Mouse (Mus musculus) right cerebral cortex, adult 2 months (tissue): ENCODE data around the gene Fzd4.

ENCODE experiments used
- DNase-seq, 2 experiments: peaks; one replicate each; pipeline ENCODE4 v3.0.0; 2021 to 2022; ENCODE audit warnings: low spot score in 2 of 2

Gene Fzd4

DNA sequence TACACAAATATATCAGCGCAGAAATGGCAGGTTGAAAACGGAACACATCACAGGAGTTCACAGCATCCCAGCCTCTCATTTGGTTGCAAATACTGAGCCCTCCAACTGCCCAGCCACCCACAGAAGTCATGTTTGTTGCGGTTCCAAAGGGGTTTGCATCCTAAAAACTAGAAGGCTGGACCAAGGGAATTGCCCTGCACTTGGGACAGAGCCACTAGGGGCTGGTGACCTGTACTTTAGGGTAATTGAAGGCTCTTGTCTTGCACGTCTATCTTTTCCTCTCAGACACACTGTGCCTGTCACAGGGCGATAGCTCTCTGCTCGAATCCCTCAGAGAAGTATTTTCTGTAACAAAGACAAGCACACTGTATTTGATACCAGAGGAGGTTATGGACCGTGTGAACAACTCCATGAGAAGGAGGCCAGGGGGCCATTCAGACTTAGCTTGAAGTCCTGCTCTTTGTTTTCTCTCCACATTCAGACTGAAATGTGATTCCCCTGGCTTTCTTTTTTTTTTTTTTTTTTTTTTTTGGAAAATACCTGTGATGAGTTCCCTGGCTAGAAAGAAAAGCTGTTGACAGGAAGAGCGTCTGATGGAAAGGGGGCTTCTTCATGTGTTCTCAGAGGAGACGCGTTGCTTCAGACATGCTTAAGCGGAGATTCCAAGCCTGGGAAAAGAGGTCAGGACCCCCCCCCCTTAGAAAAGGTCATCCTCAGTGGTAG, 2.9 kb upstream of the Fzd4 start:
- no peak for DNase-seq

DNA sequence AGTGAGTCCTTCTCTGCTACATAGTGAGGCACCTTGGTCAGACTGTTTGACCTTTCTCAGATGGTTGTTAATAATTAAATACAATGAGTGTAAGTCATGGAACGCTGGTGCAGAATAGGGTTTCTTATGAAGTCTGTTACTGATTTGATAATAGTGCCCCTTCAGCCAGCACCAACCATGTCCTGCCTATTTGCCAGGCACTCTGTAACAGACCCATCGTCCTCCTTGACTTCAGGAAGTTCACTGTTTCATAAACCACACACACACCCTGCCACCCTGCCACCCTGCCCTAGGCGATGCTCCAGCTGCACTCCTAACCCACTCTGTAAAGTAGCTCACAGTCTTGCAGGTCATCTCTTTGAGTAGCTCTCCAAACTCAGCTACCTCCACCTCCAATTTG, 2.2 kb upstream of the Fzd4 start:
- DNase-seq = no peak

DNA sequence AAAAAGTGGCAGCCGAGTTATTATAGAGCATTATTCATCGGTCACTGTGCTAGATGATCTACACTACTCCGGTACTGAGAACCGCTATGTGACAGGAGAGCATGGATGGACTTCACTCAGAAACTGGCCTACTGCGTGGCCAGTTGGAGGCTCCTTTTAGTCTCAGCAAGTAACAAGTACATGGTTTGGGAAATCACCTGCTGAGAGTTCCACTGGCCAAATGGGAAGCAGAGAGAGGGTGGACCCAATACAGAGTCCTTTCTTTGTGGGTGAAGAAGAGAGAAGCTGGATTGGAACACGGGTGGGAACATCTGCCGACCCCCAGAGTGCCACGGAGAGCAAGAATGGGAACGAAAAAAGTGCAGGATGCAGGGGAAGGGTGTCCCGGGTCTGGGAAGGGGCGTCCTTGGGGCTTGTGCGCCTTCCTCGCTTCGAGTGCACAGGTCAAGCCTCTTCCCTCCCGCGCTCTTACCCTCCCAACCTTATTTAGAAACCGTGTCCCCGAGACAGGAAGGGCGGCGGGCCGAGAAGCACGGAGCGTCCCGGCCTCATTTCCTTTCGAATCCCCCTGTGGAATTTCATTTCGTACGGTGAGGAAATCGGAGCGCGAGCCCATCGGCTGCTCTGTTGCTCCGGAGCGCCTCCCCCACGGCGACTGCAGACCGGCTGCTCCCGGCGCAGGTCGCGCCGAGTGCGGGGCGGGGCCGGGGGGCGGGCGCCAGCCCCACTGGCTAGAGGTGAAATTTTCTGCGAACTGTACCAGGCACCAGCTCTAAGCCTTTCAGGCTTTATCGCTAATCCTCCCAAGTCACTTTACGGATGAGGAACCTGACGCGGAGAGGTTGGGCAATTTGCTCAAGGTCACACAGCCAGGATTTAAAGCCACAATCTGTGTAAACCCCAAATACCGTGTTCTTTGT, 842 bp upstream of the Fzd4 start:
- DNase-seq = peak; percentile 31 to 46

DNA sequence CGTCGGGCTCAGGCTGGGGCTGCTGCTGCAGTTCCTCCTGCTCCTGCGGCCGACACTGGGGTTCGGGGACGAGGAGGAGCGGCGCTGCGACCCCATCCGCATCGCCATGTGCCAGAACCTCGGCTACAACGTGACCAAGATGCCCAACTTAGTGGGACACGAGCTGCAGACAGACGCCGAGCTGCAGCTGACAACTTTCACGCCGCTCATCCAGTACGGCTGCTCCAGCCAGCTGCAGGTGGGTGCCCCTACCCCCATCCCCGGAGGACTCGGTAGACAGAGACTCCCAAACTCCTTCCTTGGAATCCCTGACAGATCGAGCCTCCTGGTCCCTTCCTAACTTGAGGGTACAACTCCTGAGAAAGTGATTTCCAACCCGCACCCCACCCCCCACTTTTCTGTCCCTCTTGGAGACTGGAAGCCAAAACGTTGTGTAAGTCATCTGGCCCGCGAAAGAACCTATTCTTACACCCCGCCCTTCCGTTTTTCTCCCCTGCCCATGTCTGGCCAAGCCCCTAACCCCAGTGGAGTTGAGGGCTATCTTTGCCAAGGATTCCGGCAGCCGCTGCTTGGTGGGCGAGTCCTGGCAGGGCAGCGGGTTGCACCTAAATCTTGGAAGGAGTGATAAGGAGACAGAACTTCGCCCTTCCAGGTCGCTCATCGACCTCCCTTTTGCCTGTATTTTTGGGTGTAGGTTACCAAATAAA, 732 bp downstream of the Fzd4 start:
- peak; percentile 21 to 26 for DNase-seq

DNA sequence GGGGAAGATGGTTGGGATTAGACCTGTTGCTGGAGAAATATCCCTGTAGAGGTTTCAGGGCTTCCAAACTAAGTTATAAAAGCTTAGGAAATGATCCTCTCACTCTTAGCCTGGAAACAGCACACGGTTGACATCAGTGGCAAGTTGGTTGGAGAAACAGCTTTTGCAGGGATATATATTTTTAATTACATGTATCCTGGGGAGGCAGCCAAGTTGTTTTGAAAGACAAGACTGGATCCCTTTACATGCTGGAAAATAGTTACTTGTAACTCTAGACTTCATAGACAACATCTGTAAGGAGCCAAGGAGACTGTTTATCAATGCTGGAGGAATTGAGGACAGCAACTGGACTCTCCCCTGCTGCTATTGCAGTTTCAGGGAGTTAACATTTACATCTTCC, 1.9 kb downstream of the Fzd4 start:
- no peak for DNase-seq

DNA sequence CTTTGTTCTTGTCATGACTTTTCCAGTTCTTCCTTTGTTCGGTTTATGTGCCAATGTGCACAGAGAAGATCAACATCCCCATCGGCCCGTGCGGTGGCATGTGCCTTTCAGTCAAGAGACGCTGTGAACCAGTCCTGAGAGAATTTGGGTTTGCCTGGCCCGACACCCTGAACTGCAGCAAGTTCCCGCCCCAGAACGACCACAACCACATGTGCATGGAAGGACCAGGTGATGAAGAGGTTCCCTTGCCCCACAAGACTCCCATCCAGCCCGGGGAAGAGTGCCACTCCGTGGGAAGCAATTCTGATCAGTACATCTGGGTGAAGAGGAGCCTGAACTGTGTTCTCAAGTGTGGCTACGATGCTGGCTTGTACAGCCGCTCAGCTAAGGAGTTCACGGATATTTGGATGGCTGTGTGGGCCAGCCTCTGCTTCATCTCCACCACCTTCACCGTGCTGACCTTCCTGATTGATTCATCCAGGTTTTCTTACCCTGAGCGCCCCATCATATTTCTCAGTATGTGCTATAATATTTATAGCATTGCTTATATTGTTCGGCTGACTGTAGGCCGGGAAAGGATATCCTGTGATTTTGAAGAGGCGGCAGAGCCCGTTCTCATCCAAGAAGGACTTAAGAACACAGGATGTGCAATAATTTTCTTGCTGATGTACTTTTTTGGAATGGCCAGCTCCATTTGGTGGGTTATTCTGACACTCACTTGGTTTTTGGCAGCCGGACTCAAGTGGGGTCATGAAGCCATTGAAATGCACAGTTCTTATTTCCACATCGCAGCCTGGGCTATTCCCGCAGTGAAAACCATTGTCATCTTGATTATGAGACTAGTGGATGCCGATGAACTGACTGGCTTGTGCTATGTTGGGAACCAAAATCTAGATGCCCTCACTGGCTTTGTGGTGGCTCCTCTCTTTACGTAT, 3.1 kb downstream of the Fzd4 start:
- no peak for DNase-seq

DNA sequence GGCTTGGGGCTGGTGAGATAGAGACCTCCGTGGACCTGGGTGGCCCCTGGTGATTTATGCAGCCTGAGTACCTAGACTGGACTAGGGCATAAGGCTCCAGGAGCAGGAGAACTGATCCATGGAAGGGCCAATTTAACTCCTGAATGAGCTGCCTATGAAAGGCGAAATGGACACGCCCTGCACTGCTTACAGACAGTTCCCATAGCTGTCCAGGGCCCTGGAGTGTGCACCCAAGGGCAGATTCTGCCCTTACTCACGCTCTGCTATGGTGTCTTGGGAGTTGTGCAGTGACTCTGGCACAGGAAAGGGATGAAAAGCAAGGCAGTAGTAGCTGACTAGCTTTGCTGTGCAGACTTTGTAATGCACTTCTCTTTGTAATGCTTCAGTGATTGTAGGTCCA, 6.1 kb downstream of the Fzd4 start:
- no peak for DNase-seq

DNA sequence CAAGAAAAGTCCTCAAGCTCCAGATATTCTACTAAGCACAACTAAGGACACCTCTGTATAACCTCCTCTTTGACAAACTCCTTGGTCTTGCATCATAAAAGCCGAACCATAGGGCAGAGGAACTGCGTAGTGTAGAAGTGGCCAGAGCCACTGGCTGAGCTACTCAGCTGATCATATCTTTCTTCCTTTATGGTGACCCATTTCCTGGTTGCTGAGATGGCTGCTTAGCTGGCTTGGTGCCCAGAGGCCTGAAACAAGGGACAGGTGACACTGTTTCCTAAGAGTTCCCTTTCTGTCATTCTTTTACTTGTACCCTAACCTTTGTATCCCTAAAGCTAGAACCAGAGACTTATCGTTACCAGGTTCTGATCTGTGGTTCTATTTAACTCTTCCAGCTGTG, 7.2 kb downstream of the Fzd4 start:
- no peak for DNase-seq

DNA sequence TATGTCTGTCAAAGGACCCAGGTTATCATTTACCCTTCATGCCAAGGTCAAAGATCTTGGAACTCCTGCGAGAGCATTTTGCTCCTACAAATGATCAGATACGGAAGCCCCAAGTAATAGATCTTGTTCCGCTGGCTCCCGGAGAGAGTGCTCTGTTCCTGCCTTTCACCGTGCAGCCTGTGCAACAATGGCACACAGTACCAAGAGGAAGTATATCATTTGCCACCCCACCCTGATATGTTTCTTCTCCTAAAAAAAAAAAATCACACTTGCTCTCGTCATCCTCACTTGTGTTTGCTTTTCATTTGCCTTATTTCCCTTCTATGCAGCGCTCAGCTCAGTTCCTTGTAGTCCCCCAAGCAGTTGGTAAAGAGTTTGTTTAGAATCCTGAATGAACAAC, 7.9 kb downstream of the Fzd4 start:
- DNase-seq = no peak

DNA sequence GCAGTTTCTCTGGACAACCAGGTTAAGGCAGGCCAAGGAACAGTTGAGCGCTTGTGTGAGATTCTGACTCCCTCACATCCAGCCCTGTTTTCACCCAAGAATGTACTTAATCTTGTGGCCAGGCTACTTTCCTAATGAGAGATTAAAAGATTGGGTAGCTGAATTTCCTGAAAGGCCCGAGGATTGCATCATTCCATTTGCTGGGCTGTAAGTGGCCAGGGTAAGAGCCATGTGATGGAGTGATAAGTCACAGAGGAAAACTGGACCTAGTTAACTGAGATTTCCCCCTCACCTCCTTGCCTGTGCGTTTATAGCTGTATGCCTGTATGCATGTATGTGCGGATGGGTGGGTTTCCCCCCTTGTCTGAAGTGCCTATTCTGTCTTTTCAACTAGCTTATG, 11.9 kb downstream of the Fzd4 start:
- no peak for DNase-seq

DNA sequence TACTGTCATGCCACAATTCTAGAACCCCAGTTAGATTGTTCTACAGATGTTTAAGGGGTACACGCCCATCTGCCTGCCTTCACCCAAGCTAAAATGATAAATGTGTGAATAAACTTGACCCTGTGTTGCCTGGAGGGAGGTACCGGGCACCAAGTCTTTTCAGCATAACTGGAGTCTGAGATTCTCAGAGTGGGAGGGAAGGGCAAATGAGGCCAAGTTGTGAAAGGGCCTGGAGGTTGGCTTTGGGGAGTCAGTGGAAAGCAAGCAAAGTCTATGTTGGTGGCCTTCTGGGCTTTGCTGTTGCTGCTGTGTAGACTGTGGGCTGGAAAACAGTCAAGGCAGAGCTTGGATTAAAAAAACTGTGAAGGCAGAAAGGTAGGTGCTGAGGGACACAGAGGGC, 13.6 kb downstream of the Fzd4 start:
- DNase-seq = no peak

DNA sequence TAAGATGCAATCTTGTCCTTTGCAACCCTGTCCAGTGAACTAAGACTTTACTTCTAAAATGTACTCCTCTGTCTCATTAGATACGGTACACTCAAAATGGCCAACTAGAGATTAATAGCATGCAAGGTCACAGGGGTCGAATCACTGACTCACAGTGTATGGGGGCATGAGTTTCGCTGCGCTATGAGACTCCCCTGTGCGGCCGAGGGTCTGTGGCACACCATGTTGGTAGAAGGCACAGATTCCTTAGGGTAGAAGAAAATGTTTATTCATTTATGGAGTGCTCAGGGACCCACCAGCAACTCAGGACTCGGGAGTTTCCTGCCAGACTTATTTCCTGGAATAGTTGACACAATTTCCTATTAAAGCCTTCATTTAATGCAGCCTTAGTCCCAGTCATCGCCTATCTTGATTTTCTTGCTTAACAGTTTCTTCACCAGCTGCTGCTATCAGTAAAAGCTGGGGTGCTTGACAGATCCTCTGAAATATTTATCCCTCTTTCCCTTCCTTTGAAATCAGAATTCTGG, 14.0 kb downstream of the Fzd4 start:
- DNase-seq = no peak

DNA sequence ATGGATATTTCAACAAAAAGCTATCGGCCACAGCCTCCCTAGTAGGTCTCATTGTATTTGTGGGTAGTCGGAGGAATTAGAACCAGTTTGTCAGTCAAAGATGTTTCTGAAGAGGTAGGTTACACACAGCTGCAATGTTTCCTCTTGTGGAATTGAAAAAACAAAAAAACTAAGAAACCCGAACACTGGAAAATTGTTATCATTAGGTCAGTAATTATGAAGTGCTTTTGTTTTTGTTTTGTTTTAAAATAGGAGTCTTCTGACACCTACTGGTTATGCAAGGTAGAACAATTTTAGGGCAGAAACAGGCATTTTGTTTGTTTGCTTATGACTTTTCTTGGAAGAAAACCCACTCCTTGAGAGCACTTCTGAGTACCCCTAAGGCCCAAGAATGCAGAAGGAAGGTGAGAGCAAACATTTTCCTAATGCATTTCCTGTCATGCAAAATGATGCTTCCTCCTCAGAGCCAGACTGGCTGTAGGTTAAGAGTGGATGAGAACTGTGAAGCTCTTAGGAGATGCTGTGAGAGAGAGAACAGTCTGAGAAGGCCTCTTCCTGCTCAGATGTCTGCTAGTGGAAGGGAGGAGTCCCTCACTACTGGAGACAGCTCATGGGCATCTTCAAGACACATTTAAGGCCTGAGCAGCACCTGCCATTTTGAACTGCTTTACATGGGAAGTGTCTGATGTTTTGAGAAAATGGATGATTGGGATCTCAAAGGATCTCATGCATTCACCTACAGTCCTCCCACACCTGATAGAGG, 14.9 kb downstream of the Fzd4 start:
- no peak for DNase-seq

DNA sequence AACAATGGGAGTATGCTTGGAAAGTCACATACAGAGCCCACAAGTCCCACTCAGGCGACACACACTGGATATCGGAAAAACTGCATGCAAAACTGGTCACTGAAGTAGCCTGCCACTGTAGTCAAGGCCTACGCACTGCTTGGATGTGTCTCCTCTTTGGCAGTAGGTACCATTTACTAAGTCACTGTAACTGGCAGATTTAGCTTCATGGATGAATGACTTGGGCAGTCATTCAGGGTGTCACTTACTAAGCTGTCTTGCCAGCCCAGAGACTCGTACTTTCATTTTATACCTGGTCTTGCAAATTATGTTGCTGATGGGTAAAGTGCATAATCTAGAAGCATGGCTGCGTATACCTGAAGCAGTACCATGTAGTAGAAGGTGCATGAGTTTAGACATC, 17.1 kb downstream of the Fzd4 start:
- no peak for DNase-seq

DNA sequence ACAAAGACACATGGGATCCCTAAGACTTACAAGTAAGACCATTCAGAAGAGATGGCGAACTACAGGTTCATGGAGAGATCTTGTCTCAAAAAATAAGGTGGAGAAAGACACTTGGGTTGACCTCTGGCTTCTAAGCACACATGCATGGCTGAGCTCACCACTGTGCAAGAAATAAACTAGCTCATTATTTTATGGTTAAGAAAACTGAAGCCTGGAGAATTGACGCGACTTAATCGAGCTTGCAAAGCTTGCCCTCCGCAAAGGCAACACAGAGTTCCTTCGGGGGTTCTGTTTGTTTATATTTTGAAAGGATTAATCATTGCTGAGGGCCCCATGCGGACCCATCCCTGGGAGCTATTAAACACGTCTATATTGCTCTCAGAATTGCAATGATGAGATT, 18.5 kb downstream of the Fzd4 start:
- DNase-seq = no peak

DNA sequence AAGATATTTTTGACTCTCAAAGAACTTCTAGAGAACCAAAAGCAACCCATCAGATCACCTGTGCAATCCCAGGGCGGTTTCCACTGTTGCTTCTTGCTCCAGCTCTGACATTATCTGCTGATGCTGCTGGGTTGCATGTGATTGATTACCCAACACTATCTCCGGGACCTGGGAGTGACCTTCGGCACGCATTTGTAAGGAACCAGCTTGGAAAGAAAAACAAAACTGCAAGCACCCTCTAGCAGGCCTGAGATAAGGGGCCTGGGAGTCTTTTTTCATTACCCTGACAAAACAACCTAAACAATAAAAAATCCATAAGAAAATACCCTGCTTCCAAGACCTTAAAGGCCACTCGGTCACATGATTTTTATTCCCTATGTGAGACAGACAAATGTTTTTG, 19.0 kb downstream of the Fzd4 start:
- DNase-seq = no peak

DNA sequence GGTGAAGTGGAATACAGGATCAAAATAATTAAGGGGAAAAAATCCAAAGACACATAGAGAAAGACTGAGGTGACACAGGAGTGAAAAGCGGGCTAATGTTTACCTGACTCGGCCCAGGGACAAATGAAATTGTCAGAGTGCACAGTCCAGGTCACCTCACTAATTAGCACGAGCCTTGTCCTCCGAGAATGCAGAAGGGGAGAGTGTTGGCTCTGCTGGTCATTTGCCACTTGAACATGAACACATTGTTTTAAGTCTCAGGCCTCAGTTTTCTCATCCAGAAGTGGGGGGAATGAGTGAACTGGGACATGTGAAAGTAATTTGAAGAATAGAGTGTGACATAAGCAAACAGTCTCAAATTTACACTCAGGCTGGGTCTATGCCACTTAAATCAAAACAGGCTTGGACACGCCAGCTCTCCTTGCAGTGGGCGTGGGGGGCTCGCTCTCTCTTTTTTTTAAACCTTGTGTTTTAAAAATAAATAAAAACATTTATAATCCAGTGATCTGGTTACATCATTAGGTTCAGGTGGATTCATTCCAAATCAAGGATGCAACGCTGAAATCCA, 19.6 kb downstream of the Fzd4 start:
- no peak for DNase-seq

DNA sequence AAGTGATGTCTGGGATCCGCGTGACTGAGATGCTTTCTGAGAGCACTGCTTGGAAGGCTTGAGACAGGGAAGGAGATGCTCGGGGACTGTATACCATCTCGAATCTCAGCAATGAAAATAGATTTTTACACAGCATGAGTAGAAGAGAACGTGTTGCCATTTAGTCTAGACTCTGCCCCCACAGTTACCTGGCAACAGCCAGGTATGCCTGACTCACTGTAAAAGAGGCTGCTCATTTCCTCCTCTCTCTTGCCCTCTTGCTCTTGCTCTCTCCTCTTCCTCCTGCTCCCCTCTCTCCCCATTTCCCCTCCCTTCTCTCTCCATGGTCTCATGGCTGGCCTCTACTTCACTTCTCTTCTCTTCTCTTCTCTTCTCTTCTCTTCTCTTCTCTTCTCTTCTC, 20.5 kb downstream of the Fzd4 start:
- no peak for DNase-seq

DNA sequence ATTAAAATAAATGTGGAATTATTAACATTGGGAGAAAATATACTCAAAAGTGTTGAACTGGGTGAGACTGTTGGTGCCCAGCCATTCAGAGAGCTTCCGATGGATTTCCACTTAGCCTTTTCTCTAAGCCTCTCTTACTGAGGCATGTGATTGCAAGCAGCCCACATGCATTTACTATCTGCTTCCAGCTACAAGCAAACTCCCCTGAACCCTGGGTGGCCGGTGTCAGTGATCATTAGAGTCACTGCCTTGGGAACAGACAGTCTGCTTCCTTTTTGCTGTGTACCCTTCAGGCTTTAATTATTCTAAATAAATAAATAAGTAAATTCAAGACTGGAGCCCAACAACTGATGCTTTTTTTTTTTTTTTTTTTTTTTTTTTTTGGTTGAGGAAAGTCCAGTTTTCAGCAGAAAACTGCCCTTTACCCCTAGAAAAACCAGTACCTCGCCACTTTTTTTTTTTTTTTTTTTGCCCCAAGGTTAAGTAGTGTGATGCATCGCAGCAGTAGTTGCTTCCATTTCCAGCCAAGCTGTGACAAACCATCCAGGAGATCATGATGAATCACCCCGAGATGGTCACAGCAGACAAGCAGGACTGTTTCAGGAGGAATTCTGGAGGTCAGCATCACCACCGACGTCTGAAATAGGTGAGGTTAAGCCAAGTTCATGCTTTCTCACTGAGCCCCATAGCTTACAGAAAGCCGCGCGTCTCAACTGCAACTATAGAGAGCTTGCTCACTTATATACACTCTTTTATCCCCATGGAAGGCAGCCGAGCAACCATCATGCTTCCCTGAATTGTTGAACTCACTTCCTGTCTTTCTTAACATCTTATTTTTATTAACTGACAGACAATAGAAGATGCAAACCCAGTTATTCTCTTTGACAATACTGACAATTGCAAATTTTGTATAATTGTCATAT, 21.9 kb downstream of the Fzd4 start:
- DNase-seq = no peak
